Mouse (Mus musculus): Measurements from ENCODE around the gene Tgfb3. TPM values are rescaled to one million over a fixed set of nuclear protein-coding genes. Genes with fewer than 3 reads are reported as not detected.

Tgfb3 gene
- total and polyA plus RNA-seq, 3 experiments, result 0.42 to 0.96 TPM; not detected in 1

DNA sequence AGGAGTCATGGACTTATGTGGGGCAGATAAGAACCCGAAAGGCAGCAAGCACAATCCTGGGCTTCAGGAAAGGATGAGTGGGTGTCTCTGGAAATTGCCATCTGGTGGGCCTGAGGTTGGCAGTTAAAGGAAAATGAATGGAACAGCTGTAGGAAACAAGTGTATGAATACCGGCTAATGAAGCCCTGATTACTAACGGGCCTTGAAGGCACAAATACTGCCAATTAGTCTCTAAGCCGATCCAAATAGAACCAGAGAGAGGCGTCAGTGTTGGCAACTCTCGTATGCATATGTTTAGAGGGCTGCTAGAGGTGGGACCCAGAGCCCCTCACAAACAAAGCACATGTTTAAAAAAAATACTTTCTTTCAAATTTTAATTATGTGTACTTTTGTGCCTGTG, 7.4 kb downstream of the Tgfb3 start (continued):
- TF ChIP-seq NRF1 (IDR thresholded peaks at IDR 0.05; ENCODE audit: insufficient read depth, low read depth, low read length, poor library complexity, severe bottlenecking) (no peak), MAZ (IDR thresholded peaks at IDR 0.05; ENCODE audit: low read depth, low read length) (no peak), MAX (IDR thresholded peaks at IDR 0.05; ENCODE audit: low read length) (no peak)

DNA sequence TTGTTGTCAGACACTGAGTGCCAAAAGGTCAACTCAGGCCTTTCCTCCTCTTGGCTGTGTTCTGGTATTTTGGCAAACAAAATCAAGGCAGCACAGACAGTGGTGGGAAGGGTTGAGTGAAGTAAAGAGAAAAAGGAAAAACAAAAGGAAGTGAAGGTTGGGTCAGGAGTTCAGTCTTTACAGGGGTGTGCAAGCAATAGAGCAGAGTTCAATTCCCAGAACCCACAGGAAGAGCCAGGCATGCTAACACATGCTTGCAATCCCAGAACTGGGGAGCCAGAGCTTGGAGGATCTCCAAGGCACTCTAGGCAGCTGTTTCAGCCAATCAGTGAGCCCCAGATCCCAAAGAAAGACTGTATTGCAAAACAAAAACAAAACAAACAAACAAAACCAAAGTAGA, 14.0 kb downstream of the Tgfb3 start:
- Histone ChIP-seq H3K9ac (ENCODE audit: control insufficient read depth, low read depth, low read length, poor library complexity, severe bottlenecking) (no peak overlapping the region), H3K27me3 (ENCODE audit: control insufficient read depth in 1 of 2, insufficient read depth in 2 of 2, low read length in 2 of 2) (no peaks in the 10 kb centered on the region), H3K4me3 (ENCODE audit: control insufficient read depth in 1 of 2, insufficient read depth in 1 of 2, low read depth in 2 of 2, low read length in 2 of 2) (no peak overlapping the region), H3K27ac (ENCODE audit: control insufficient read depth, low read depth, low read length) (no peak overlapping the region), H3K36me3 (ENCODE audit: control insufficient read depth in 1 of 2, insufficient read depth in 2 of 2, low read length in 2 of 2) (no peaks in the 10 kb centered on the region; a peak in 1 of 4 replicates), H3K79me2 (ENCODE audit: control insufficient read depth, insufficient read depth, low read length, poor library complexity) (no peaks in the 10 kb centered on the region), H3K9me3 (replicated peaks; ENCODE audit: insufficient read depth, low read length) (no peaks in the 10 kb centered on the region), H3K4me1 (ENCODE audit: control insufficient read depth in 1 of 2, insufficient read depth in 2 of 2, low read length in 2 of 2) (no peaks in the 10 kb centered on the region)
- no peak for DNase-seq (ENCODE audit: low read depth, low spot score)
- TF ChIP-seq BHLHE40 (IDR thresholded peaks at IDR 0.05; ENCODE audit: borderline replicate concordance, low read depth, low read length) (no peak), TBP (IDR thresholded peaks at IDR 0.05; ENCODE audit: low read depth, low read length) (no peak), ZKSCAN1 (IDR thresholded peaks at IDR 0.05; ENCODE audit: low read depth, low read length) (no peak), USF2 (IDR thresholded peaks at IDR 0.05; ENCODE audit: borderline replicate concordance in 1 of 2, insufficient read depth in 1 of 2, low read depth in 1 of 2, low read length in 2 of 2) (no peak), HCFC1 (IDR thresholded peaks at IDR 0.05; ENCODE audit: low read depth, low read length) (no peak), CTCF (IDR thresholded peaks at IDR 0.05 in 2 of 3, conservative IDR thresholded peaks at IDR 0.05 in 1 of 3; ENCODE audit: control insufficient read depth in 1 of 3, insufficient read depth in 1 of 3, low read depth in 2 of 3, low read length in 3 of 3, poor library complexity in 1 of 3, severe bottlenecking in 1 of 3) (no peak), MXI1 (IDR thresholded peaks at IDR 0.05; ENCODE audit: low read depth, low read length) (no peak), ZC3H11A (IDR thresholded peaks at IDR 0.05; ENCODE audit: low read depth, low read length) (no peak), MYC (IDR thresholded peaks at IDR 0.05; ENCODE audit: low read depth, low read length) (no peak), NELFE (IDR thresholded peaks at IDR 0.05; ENCODE audit: low read depth, low read length) (no peak), MYB (IDR thresholded peaks at IDR 0.05; ENCODE audit: low read depth, low read length) (no peak), USF1 (IDR thresholded peaks at IDR 0.05; ENCODE audit: low read depth, low read length) (no peak), E2F4 (IDR thresholded peaks at IDR 0.05; ENCODE audit: borderline replicate concordance, low read depth, low read length) (no peak)

DNA sequence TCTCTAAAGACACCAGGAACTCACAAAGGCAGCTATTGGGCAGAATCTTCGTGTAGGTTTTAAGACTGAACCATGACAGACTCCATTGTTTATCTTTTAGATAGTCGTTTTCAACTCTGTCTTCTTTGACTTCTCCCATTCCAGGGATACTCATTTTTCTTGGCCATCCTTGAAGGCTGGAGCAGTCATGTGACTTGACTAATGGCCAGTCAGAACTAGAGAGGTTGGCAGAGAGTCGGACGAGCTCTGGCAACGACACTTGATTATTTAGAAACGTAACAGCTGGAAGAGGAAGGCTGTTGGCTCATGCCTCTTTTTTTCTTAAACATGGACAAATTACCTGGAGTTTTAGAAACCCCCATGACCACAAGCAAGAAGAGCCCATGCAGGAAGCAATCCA, 19.5 kb downstream of the Tgfb3 start:
- no peak overlapping the region for H3K4me3 ChIP-seq (ENCODE audit: control insufficient read depth in 1 of 2, insufficient read depth in 1 of 2, low read depth in 2 of 2, low read length in 2 of 2)
- H3K9ac ChIP-seq (ENCODE audit: control insufficient read depth, low read depth, low read length, poor library complexity, severe bottlenecking), result no peak overlapping the region
- H3K27me3 ChIP-seq (ENCODE audit: control insufficient read depth in 1 of 2, insufficient read depth in 2 of 2, low read length in 2 of 2), result no peaks in the 10 kb centered on the region
- no peak for TF ChIP-seq ZC3H11A (IDR thresholded peaks at IDR 0.05; ENCODE audit: low read depth, low read length)
- no peak for TF ChIP-seq POLR2AphosphoS2 (IDR thresholded peaks at IDR 0.05; ENCODE audit: low read length)
- TF ChIP-seq KAT2A (conservative IDR thresholded peaks at IDR 0.05; ENCODE audit: low read depth, low read length), result no peak
- TF ChIP-seq MAX (IDR thresholded peaks at IDR 0.05; ENCODE audit: low read length), result no peak
- no peak for TF ChIP-seq MXI1 (IDR thresholded peaks at IDR 0.05; ENCODE audit: low read depth, low read length)
- no peak for TF ChIP-seq BHLHE40 (IDR thresholded peaks at IDR 0.05; ENCODE audit: borderline replicate concordance, low read depth, low read length)
- no peak for TF ChIP-seq POLR2AphosphoS5 (IDR thresholded peaks at IDR 0.05; ENCODE audit: borderline replicate concordance, low read depth, low read length)
- no peak overlapping the region for H3K27ac ChIP-seq (ENCODE audit: control insufficient read depth, low read depth, low read length)
- DNase-seq (ENCODE audit: low read depth, low spot score), result no peak
- H3K9me3 ChIP-seq (replicated peaks; ENCODE audit: insufficient read depth, low read length), result no peaks in the 10 kb centered on the region
- no peaks in the 10 kb centered on the region; a peak in 1 of 4 replicates for H3K36me3 ChIP-seq (ENCODE audit: control insufficient read depth in 1 of 2, insufficient read depth in 2 of 2, low read length in 2 of 2)
- no peaks in the 10 kb centered on the region for H3K4me1 ChIP-seq (ENCODE audit: control insufficient read depth in 1 of 2, insufficient read depth in 2 of 2, low read length in 2 of 2)
- H3K79me2 ChIP-seq (ENCODE audit: control insufficient read depth, insufficient read depth, low read length, poor library complexity), result no peaks in the 10 kb centered on the region

Measured in MEL (cell line).